Mouse (Mus musculus) mesoderm, embryonic 11.5 days (tissue): Measurements from ENCODE around the gene Cmtm6.
A peak's percentile ranks its signal among the peaks of the same experiment; 100 is the strongest.

Source experiments
- DNase-seq: peaks from one replicate; pipeline ENCODE4 v3.0.0-alpha.2; 2012; ENCODE audit warnings: low read depth, low spot score

The Cmtm6 gene

DNA sequence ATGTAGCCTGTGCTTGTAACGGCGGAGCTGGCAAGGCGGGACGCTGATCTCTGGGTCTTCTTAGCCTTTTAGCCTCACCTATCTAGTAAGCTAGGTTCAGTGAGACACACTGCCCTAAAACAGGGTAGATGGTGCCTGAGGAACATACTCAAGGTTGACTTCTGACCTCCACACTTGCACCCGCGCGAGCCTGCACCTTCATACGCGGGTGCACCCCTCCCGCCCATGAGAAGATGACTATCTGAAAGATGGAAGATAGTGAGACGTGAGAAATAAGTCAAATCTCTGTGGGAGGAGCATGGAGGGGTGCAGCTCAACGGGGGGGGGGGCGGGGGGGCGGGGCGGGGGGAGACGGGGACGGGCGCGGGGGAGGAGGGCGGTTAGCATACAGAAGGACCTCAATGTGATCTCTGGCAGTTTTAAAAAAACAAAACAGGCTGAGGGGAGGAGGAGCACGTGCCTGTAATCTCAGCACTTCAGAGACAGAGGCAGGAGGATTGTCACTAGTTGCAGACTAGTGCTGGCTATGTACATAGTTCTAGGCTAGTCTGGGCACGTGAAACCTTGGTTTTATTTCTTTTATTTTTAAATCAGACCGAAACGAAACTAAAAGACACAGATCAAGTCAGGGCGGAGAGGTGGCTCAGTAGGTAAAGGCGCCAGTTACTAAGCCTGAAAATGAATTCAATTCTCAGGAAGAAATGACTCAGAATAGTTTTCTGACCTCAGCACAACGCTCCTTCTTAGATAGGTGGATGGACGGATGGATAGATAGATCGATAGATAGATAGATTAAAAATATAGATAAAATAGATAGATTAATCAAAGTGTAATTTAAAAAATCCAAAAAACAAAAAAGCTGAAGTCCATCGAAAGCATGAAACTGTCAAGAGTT, 758 bp upstream of the Cmtm6 start:
- DNase-seq = no peak

DNA sequence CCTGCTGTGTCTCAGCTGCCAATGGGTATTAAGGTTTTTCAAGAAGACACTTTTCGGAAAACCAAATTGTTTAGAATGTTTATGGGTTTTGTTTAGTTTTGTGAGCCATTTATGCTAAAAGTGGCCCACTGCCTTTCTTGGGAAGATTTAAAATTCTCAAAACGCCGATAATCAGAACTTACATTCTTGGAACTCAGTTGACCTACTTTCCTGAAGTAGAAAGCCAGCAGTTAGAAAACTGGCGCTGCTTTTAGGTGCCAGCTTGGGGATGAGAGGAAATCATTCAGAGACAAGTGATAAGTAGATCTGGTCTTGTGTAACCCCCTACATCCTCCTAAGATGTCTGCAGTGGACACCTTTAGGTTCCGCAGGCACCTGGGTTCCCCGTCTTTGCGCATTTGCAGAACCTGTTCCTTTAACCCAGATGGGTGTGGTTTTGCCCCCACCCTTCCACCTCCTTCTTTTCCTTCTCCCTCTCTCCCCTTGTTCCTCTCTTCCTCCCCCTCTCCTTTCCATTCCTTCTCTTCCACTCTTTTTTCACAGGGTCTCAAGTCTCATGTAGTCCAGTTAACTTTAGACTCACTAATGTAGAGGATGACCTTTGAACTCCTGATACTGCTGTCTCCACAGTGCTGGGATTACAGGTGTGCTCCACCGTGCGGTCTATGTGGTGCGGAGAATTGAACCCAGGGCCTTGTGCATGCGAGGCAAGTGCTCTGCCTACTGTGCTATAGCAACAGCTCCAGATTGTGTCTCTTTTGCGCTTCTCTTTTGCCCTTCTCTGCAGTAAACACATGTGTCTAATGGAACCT, 1.2 kb downstream of the Cmtm6 start:
- no peak for DNase-seq

DNA sequence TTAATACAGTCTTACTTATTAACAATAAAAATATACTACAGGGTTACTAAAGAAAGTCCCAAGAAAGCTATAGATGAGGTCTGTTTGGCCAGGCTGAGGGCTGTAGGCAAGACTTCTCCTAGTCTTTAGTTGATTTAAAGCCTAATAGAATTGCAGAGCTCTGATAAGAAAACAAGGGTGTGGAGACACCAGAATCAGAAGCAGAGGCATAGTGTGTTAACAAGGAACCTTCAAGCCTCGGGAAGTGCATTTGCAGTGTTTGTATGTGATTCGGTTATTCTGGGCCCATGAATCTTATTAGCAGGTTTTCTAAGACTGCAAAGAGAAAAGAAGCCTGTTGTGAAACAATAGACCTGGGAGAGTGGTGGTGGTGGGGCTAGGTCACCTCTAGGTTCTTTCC, 2.3 kb downstream of the Cmtm6 start:
- DNase-seq = no peak

DNA sequence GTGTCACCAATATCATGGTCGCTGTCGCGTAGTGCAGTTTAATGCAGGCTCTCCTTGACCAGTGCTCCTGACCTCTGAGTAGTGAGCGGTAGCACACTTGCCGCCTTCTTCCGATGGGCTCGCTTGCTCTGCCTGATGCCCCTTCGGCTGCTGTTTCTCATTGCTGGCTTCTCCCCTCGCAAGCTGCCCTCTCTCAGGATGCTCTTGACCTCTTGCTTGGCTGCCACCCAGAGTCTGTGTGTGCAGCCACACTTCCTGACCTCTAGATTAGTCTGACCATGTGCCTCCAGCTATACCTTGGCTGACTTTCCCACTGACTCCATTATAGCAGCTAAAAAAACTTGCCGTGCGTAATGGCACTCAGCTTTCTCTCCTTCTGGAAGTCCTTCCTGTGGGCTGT, 5.5 kb downstream of the Cmtm6 start:
- no peak for DNase-seq

DNA sequence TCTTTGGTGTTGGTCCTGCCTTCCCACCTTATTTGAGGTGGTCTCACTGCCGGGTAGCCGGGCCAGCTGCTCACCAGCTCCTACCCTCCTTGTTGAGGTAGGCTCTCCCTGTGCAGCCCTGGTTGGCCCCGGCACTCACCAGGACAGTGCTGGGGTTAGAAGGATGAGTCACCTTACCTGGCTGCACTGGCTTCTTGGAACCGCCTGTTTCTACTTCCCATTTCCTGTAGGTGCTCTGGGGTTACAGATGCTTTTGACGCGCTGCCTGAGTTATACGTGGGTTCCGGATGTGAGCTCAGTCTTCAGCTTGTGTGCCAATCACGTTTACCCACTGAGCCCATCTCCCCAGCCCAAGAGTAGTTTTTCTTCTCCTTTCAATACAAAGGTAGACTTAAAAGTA, 9.4 kb downstream of the Cmtm6 start:
- no peak for DNase-seq

DNA sequence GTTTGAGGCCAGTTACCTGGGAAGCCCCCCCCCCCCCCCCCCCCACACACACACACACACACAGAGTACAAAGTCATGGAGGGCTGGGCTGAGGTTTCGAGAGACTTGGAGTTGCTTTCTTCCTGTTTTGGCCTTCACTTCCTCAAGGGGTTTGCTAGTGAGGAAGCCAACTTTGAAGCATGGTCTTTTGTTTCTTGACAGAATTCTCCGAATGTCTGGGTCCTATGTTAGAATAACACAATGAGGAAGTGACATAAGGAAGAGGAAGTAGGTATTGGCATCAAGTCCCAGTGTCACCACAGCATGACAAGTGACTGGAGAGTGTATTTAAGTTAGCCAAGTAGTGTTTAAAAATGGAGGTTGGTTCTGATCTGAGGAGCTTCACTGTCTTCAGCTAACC, 11.8 kb downstream of the Cmtm6 start:
- no peak for DNase-seq

DNA sequence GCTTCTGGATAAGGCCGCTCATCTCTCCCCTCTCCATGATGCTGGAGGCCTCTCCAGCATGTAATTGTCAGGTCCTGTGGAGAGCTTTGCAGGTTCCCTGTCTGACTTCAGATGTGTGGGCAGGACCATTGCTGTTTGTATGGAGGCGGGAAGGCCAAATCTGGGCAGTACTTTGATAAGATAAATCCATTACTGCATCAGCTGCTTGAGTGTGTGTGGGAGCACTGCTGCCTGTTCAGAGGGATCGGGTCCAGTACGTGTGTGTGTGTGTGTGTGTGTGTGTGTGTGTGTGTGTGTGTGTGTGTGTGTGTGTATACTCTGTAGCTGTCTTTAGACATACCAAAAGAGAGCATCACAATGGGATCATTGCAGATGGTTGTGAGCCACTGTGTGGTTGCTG, 14.2 kb downstream of the Cmtm6 start:
- DNase-seq = no peak

DNA sequence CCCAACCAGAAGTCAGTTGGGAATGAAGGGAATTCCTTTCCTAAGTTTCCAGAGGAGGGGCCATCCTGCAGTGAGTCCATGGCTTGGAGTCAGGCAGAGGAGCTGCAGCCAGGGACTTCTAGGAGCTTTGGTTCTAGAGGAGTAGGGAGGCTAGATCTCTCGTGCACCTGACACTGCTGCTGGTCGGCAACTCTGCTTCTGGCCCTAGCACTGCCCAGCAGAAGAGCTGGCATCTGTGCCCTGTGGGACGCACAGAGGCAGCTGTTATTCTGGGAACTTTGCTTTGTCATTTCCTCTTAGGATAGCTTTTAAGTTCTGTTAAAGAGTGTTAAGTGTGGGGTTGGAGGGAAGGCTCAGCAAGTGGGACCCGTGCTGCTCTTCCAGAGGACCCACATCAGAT, 14.7 kb downstream of the Cmtm6 start:
- no peak for DNase-seq

DNA sequence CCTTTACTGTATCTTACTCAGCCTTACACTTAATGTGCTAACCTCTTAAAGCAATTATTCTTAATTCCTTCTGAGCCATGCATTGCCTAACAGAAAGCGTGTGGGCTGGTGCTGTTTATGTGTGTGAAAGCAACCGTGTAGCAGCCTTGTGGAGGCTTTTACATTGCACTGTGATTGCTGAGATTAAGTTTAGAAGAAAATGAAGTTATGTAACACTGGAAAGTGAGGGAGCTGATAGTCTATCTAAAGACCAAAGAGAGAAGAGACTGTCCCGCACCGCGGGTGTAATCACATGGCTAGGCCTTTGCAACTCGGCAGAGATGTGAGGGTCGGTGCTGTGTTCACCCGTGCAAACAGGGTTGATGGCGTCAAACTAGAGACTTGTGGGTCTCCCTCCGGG, 16.1 kb downstream of the Cmtm6 start:
- DNase-seq = no peak

DNA sequence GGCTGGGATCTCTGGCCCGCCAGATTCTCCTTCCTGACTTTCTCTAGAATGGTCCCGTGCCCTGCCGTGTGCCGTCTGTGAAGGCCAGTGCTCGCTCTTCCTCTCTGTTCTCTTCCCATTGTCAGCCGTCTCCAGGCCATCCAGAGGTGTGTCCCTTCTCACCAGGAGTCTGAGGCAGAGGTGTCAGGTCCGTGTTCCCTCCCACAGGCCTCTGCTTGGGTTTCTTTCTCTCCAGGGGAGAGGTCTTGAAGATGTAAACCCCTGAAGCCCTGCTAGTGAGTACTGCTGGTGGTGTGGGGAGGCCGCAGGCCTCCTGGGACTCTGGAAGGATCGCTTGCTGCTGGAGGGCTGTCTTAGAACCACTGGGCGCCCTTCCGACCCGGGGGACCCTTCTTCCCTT, 16.6 kb downstream of the Cmtm6 start:
- no peak for DNase-seq

DNA sequence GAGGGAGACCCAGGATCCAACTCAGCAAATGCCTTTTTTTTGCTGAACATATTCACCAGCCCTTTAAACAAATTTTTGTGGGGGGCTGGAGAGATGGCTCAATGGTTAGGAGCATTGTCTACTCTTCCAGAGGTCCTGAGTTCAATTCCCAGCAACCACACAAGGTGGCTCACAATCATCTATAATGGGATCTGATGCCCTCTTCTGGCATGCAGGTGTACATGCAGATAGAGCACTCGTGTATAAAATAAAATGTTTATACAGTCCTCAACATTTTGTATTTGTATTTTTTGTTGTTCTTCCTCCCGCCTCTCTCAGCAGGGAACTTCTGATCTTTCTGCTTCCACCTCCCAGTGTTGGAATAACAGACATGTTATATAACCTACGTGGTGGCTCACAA, 20.7 kb downstream of the Cmtm6 start:
- DNase-seq = no peak

DNA sequence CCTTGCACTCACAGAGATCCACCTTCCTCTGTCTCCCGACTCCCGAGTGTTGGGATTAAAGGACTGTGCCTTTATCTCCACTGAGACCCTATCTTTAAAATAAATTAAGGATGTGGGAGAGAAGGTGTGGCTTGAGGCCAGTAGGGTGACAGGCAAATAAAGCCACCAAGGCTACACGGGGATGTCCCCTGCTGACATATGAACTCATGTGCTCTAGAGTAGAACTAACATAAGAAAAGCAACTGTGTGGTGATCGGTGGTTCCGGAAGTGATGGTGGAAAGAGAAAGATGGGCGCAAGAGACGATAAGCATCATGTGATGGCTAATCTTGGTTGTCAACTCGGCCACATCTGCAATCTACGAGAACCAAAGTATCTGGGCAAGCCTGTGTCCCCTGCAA, 21.4 kb downstream of the Cmtm6 start:
- no peak for DNase-seq

DNA sequence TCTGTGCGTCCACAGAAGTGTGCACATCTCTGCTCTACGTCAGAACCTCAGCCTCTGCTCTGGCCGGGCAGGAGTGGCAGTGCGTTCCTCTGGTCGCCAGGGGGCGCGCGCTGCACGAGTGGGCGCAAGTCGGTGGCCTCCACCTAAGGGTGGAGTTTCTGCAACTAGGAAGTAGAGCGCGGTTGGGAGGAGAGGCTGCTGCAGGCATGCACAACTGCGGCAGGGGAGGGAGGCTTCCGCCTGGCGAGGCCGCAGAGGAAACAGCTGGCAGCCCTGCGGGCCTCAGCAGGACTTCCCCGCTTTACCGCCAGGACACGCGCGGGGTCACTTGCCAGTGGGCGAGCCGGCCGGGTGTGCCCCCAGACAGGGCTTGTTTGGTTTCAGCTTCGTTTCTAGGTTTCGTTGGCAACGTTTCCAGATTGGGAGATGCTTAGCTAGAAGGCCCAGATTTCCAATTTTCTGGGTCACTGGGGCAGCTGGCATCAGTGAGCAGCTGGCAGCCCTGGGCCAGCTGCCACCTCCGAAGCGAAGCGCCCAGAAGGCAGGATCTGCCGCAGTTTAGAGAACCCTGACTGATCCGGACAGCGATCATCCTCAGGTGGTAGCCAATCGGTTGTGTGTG, 22.1 kb downstream of the Cmtm6 start:
- DNase-seq = peak; percentile 88

DNA sequence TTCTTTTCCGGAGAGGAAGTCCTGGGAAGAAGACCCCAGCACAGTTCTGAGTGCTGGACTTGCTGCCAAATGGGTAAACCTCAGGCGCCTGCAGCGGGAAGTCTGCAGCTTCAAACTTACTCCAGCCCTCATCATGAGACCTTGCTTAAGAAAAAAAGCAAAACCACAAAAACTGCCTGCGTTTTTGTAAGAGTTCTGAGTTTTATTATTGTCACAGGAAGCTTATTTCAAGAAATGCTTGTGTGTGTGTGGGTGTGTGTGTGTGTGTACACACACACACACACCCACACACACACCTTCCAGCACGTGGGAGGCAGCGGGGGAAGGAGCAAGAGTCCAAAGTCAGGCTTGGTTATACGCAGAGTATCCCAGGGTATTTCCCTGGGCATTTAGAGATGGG, 27.4 kb downstream of the Cmtm6 start:
- DNase-seq = no peak

DNA sequence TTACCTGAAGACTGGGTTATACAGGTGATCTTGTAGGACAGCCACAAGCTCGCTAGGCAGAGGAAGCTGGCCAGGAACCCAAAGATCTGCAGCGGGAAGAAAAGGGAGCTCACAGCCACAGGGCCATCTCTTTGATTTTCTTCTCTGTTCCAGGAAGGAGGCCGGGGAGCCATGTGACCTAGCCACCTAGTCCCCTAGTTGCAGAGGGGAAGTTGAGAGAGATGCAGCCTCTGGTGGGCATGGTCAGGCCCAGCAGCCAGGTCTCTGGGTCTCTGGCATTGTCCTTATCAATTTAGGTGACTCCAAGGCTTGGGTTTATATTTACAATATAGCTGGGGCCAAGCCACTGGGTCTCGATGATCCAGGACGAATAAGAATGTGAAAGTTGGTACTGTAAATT, 27.9 kb downstream of the Cmtm6 start:
- no peak for DNase-seq

DNA sequence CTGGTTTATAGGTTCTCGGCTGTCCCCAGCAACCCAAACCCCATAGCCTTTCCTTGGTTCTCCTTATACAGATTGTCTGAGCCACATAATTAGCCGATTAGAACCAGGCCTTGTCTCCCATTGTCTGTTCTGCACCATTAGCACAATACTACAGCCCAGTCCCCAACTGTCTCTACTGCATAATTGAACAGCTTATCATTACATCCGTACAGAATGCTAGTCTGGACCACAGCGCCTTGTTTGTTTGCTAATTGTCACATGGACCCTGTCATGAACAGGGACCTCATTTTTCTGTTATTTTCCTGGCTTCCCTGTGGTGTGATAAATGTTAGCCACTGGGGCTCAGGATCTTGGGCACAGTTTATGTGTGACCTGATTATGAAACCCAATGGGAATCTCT, 29.0 kb downstream of the Cmtm6 start:
- DNase-seq = no peak

DNA sequence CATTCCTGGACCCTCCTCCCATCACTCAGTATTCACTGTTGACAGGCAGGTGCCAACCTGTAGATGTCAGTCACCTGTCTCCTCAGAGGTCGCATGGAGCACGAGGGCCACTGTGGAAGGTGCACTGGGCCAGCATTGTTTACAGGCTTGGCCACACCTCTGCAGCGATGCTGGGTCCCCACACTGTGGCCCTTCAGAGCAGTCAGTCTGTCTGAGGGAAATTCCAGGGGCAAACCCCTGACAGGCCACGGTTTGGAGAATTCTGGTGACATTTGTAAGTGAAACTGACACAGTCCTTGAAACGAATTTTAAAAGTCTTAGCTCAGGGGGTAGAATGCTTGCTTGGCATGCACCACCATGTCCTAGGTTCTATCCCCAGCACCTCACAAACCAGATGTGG, 29.4 kb downstream of the Cmtm6 start:
- DNase-seq = no peak

DNA sequence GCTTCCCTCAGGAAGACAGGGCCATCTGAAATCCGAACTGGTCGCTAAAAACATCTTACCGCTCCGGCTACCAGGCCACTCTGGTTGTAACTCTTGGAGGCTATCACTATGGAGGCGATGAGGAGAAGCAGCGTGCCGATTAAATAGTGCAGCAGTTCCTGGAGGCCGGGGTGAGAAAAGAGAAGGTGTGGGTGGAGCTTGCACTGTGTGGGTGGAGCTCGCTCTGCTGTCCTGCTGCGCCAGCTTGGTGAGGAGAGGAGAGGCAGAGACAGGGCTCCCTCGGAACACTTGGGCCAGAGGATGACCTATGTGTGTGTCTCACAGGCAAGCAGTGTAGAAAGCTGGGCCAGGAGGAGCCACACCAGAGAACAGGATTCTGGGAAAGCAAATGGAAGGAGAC, 30.9 kb downstream of the Cmtm6 start:
- no peak for DNase-seq

DNA sequence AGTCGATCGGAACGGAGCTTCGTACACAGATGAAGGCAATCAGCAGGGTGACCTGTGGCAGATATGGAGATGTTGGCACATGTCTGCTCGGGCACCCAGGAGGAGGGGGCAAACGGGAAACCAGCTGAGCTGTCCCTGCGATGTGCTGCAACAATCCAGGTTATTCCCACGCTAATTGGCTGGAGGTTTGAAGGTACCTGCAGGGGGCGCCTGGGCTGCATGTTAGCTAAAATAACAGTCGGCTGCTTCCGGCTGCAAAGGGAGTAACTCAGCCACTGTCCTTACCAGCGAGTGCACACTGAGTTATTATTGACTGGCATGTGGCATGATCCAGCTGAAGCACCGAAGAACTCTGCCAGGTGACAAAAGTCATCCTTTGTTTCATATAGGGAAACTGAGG, 32.4 kb downstream of the Cmtm6 start:
- peak; percentile 45 for DNase-seq

DNA sequence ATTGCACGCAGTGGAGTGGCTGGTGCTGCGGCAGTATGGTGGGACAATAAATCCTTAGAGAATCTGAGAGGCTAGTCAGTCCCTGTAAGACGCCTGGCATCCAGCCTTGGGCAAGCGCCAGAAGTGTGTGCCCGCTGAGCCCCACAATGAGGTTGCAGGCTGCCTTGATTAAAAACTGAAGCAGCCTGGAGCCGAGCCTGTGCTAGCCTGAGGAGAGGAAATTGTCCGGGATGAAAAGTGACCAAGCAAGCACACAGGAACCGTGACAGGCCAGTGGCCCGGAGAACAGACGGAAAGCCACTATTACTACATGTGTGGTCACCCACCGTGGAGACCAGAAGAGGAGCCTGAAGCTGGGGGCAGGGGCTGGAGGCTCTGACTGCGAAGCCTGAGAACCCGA, 36.1 kb downstream of the Cmtm6 start:
- no peak for DNase-seq

DNA sequence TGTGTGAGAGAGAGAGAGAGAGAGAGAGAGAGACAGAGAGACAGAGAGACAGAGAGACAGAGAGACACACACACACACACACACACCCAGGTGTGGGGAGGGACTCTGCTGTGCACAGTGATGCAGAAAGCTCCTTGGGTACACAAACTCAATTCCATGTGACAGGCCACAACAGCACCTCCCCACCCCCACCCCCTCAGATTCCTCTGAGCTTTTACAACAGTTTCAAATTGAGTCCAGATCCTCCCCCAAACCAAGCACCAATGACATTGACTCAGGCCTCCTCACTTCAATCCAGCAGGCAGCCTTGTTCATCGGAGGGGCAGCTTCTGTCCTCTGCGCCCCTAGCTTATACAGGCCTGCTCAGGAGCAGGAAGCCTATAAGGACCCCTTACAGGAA, 36.6 kb downstream of the Cmtm6 start:
- no peak for DNase-seq

DNA sequence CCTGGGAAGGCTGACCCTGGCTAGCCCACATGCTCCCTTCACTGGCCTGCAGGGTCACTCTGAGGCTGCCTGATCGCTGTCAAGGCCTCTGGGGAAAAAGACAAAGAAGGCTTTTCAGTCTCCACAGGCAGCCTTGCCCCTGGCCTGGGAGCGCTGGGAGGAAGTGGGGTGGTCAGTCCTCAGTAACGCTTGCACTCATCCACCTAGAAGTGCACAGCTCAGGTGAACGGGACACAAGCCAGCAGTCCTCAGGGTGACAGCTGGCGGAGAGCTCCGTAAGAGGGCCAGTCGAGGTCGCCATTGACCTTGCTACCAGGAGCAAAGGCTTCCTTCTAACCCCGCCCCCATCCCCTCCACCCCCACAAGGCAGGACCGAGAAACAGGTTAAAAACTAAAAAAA, 37.1 kb downstream of the Cmtm6 start:
- DNase-seq = no peak

DNA sequence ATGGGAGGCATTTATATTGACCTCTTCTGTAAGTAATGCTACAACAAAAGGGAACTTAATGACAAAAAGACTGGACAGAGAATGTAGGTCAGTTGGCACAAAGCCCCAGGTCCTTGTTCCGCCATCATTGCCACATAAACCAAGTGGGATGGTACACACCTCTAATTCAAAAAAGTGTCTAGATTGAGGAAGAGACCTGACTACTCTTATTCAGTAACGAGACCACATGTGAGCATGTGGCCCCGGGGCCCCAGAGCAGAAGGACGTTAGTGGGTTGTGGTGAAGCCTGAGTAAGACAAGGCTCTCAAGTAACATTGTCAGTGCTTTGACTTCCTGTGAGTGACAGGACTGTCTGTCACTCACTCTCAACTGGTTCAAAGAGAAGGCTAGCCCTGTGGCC, 39.3 kb downstream of the Cmtm6 start:
- no peak for DNase-seq
